Mouse (Mus musculus): ENCODE results near the gene Svbp. TPM values are rescaled to one million over a fixed set of nuclear protein-coding genes. Genes with fewer than 3 reads are reported as not detected.
A peak's percentile ranks its signal among the peaks of the same experiment; 100 is the strongest.

Svbp gene
- polyA plus RNA-seq, 2 experiments = 51.2 to 116 TPM

DNA sequence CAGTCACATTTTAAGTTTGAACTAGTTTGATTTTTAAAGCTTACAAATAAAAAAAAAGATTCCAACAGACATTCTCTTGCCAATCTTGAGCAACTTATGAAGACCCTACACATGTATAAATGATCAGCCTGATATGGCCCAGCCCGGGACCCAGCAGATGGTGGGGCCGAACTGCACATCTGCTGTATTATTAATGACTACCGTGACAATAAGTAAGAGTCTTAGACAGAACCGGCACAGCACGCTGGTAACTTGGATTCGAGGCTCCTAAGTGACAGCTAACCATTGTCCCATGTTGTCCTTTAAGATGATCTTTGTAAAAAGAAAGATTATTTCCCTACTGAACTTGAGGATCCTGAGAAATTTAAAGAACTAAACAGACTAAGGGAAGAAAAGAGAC is 5.7 kb upstream of the Svbp start:
- 17% methylated on average over 6 of the region's 6 CpGs for WGBS (ENCODE audit: insufficient replicate concordance)
- H3K36me3 ChIP-seq (replicated peaks; ENCODE audit: control insufficient read depth, insufficient read depth, low read depth) = peaks cover 45% of the 10 kb centered on the region
- peaks cover 39 to 66% of the 10 kb centered on the region in 2 experiments for H3K4me1 ChIP-seq (replicated peaks; ENCODE audit: control insufficient read depth in 2 of 2, insufficient read depth in 2 of 2, low read length in 1 of 2)
- no peak overlapping the region; the same call in 1 of the 2 replicates for H3K4me2 ChIP-seq (ENCODE audit: low read depth)
- no peaks in the 10 kb centered on the region for H3K9me3 ChIP-seq (ENCODE audit: control insufficient read depth, low read length)
- DNase-seq (ENCODE audit: low read depth in 3 of 3, low spot score in 3 of 3) (no peak), ATAC-seq (ENCODE audit: insufficient read depth) (peak; percentile 34; the same call in 1 of the 2 replicates)
- H3K4me3 ChIP-seq (ENCODE audit: insufficient read depth in 1 of 2, low read depth in 2 of 2, low read length in 2 of 2) = peak overlapping the region; percentile 72 to 91
- TF ChIP-seq EP300 (IDR thresholded peaks at IDR 0.05; ENCODE audit: low read depth) (no peak), CTCF (IDR thresholded peaks at IDR 0.05; ENCODE audit: low read depth) (no peak)
- H3K27me3 ChIP-seq (ENCODE audit: control insufficient read depth, insufficient read depth, low read length) = no peaks in the 10 kb centered on the region
- H3K27ac ChIP-seq = peak overlapping the region; percentile 97
- peak overlapping the region; percentile 97 for H3K9ac ChIP-seq (replicated peaks)

- peaks cover 44 to 70% of the 10 kb centered on the region in 2 experiments for H3K4me1 ChIP-seq (replicated peaks; ENCODE audit: control insufficient read depth in 2 of 2, insufficient read depth in 2 of 2, low read length in 1 of 2)
- ATAC-seq (ENCODE audit: insufficient read depth) = peak; percentile 90
- peak within 1 kb of the TSS; percentile 72 to 91 for H3K4me3 ChIP-seq (ENCODE audit: insufficient read depth in 1 of 2, low read depth in 2 of 2, low read length in 2 of 2)
- no peaks in the 10 kb centered on the region for H3K27me3 ChIP-seq (ENCODE audit: control insufficient read depth, insufficient read depth, low read length)
- H3K36me3 ChIP-seq (replicated peaks; ENCODE audit: control insufficient read depth, insufficient read depth, low read depth) = peaks cover 40% of the 10 kb centered on the region
- peak within 1 kb of the TSS; percentile 96 for H3K4me2 ChIP-seq (ENCODE audit: low read depth)
- H3K9ac ChIP-seq (replicated peaks) = peak within 1 kb of the TSS; percentile 97
- H3K27ac ChIP-seq = peak within 1 kb of the TSS; percentile 97
- no peak for TF ChIP-seq CTCF (IDR thresholded peaks at IDR 0.05; ENCODE audit: low read depth)
- TF ChIP-seq EP300 (IDR thresholded peaks at IDR 0.05; ENCODE audit: low read depth) = peak; percentile 90
- H3K9me3 ChIP-seq (ENCODE audit: control insufficient read depth, low read length) = no peaks in the 10 kb centered on the region
- 12% methylated on average over 6 of the region's 6 CpGs for whole genome bisulfite sequencing (ENCODE audit: insufficient replicate concordance)
- peak; percentile 91 to 93 (median 91) for DNase-seq (ENCODE audit: low read depth in 3 of 3, low spot score in 3 of 3)
Observed at GRCm38 (mm10) chr4:119189864-119190263, 5.2 kb upstream of the Svbp start, which contains the start of gene Ermap. TSS of gene Ermap (minus strand) at chr4:119190011.

- Histone ChIP-seq H3K9ac (replicated peaks) (peak overlapping the region; percentile 97), H3K27ac (peak overlapping the region; percentile 97), H3K36me3 (replicated peaks; ENCODE audit: control insufficient read depth, insufficient read depth, low read depth) (peaks cover 33% of the 10 kb centered on the region), H3K4me2 (ENCODE audit: low read depth) (peak overlapping the region; percentile 79), H3K4me3 (ENCODE audit: insufficient read depth in 1 of 2, low read depth in 2 of 2, low read length in 2 of 2) (peak overlapping the region; percentile 72 to 91), H3K27me3 (ENCODE audit: control insufficient read depth, insufficient read depth, low read length) (no peaks in the 10 kb centered on the region), H3K9me3 (ENCODE audit: control insufficient read depth, low read length) (no peaks in the 10 kb centered on the region), H3K4me1 (replicated peaks; ENCODE audit: control insufficient read depth in 2 of 2, insufficient read depth in 2 of 2, low read length in 1 of 2) (peaks cover 42 to 67% of the 10 kb centered on the region in 2 experiments)
- ATAC-seq (ENCODE audit: insufficient read depth) (peak; percentile 67), DNase-seq (ENCODE audit: low read depth in 3 of 3, low spot score in 3 of 3) (peak; percentile 87 to 89 (median 88))
- 14% methylated on average over 8 of the region's 8 CpGs for WGBS (ENCODE audit: insufficient replicate concordance)
- TF ChIP-seq CTCF (IDR thresholded peaks at IDR 0.05; ENCODE audit: low read depth) = no peak
- peak; percentile 84 for TF ChIP-seq EP300 (IDR thresholded peaks at IDR 0.05; ENCODE audit: low read depth)
Observed at GRCm38 (mm10) chr4:119190618-119191017, 4.5 kb upstream of the Svbp start.

DNA sequence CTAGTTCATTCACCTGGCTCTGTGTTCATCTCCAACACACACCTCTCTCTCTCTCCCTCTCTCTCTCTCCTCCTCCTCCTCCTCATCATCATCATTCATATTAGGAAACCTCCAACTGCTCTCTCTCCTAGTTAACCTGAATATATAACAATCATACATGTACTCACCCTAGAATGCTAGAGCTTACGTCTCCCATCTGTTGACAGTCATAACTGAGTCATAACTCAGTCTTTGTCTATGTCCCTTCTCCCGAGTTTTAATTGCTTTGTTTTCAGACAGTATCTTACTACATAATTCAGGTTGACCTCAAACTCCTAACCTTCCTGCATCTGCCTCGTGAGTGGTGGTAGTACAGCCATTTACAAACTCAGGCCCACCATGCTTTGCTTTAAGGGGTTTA is 3.8 kb upstream of the Svbp start:
- 50% methylated on average over 3 of the region's 3 CpGs for WGBS (ENCODE audit: insufficient replicate concordance)
- peak overlapping the region; percentile 79 for H3K4me2 ChIP-seq (ENCODE audit: low read depth)
- peaks cover 26% of the 10 kb centered on the region for H3K36me3 ChIP-seq (replicated peaks; ENCODE audit: control insufficient read depth, insufficient read depth, low read depth)
- DNase-seq (ENCODE audit: low read depth in 3 of 3, low spot score in 3 of 3) (no peak), ATAC-seq (ENCODE audit: insufficient read depth) (no peak)
- H3K4me3 ChIP-seq (ENCODE audit: insufficient read depth in 1 of 2, low read depth in 2 of 2, low read length in 2 of 2) = peak overlapping the region; percentile 56 to 72; a peak in 3 of 4 replicates
- TF ChIP-seq CTCF (IDR thresholded peaks at IDR 0.05; ENCODE audit: low read depth) = no peak
- no peak for TF ChIP-seq EP300 (IDR thresholded peaks at IDR 0.05; ENCODE audit: low read depth)
- peak overlapping the region; percentile 97 for H3K27ac ChIP-seq
- H3K9ac ChIP-seq (replicated peaks) = peak overlapping the region; percentile 97
- H3K27me3 ChIP-seq (ENCODE audit: control insufficient read depth, insufficient read depth, low read length) = no peaks in the 10 kb centered on the region
- peaks cover 39 to 64% of the 10 kb centered on the region in 2 experiments for H3K4me1 ChIP-seq (replicated peaks; ENCODE audit: control insufficient read depth in 2 of 2, insufficient read depth in 2 of 2, low read length in 1 of 2)
- H3K9me3 ChIP-seq (ENCODE audit: control insufficient read depth, low read length) = no peaks in the 10 kb centered on the region

- Histone ChIP-seq H3K27me3 (ENCODE audit: control insufficient read depth, insufficient read depth, low read length) (no peaks in the 10 kb centered on the region), H3K9me3 (ENCODE audit: control insufficient read depth, low read length) (no peaks in the 10 kb centered on the region), H3K4me3 (ENCODE audit: insufficient read depth in 1 of 2, low read depth in 2 of 2, low read length in 2 of 2) (no peak overlapping the region), H3K27ac (peak overlapping the region; percentile 60), H3K4me2 (ENCODE audit: low read depth) (no peak overlapping the region), H3K9ac (replicated peaks) (no peak overlapping the region), H3K36me3 (replicated peaks; ENCODE audit: control insufficient read depth, insufficient read depth, low read depth) (peaks cover 11% of the 10 kb centered on the region), H3K4me1 (replicated peaks; ENCODE audit: control insufficient read depth in 2 of 2, insufficient read depth in 2 of 2, low read length in 1 of 2) (peaks cover 33 to 57% of the 10 kb centered on the region in 2 experiments)
- no peak for TF ChIP-seq CTCF (IDR thresholded peaks at IDR 0.05; ENCODE audit: low read depth)
- no peak for TF ChIP-seq EP300 (IDR thresholded peaks at IDR 0.05; ENCODE audit: low read depth)
- 77% methylated on average over 4 of the region's 4 CpGs for WGBS (ENCODE audit: insufficient replicate concordance)
- ATAC-seq (ENCODE audit: insufficient read depth) (no peak), DNase-seq (ENCODE audit: low read depth in 3 of 3, low spot score in 3 of 3) (no peak)
Observed at GRCm38 (mm10) chr4:119192757-119193156, 2.3 kb upstream of the Svbp start.
